Mouse (Mus musculus) kidney, embryonic 15.5 days (tissue): ENCODE measurements around the gene Smo. TPM values are rescaled to one million over a fixed set of nuclear protein-coding genes. Genes with fewer than 3 reads are reported as not detected.

Experiments
- ATAC-seq: fragments of 200-750 bp; cut with Nextera tagmentation; replicated peaks from 2 replicates; pipeline ENCODE4 v1.8.0; 2017; ENCODE audit warnings: moderate TSS enrichment; ENCODE audit not compliant: low FRiP score
- H3K27ac ChIP-seq: fragments of 300-500 bp; sonication (generic); 2 replicates; pipeline ENCODE4 v1.5.1; 2015; ENCODE audit warnings: mild to moderate bottlenecking, inconsistent platforms
- H3K27me3 ChIP-seq: fragments of 300-500 bp; sonication (generic); 2 replicates; pipeline ENCODE4 v1.6.1; 2015; ENCODE audit warnings: inconsistent platforms
- H3K36me3 ChIP-seq: fragments of 300-500 bp; sonication (generic); 2 replicates; pipeline ENCODE4 v1.6.1; 2015; ENCODE audit warnings: inconsistent platforms
- H3K4me1 ChIP-seq: fragments of 300-500 bp; sonication (generic); 2 replicates; pipeline ENCODE4 v1.6.1; 2015; ENCODE audit warnings: inconsistent platforms
- H3K4me2 ChIP-seq: fragments of 300-500 bp; sonication (generic); 2 replicates; pipeline ENCODE4 v1.6.1; 2015; ENCODE audit warnings: moderate library complexity, mild to moderate bottlenecking, inconsistent platforms
- H3K4me3 ChIP-seq: fragments of 300-500 bp; sonication (generic); replicated peaks from 2 replicates; pipeline ENCODE4 v1.5.1; 2015; ENCODE audit warnings: mild to moderate bottlenecking, inconsistent platforms
- H3K9ac ChIP-seq: fragments of 300-500 bp; sonication (generic); 2 replicates; pipeline ENCODE4 v1.6.1; 2015; ENCODE audit warnings: mild to moderate bottlenecking, inconsistent platforms
- H3K9me3 ChIP-seq: fragments of 300-500 bp; sonication (generic); replicated peaks from 2 replicates; pipeline ENCODE4 v1.6.1; 2016; ENCODE audit warnings: inconsistent platforms
- WGBS: fragments of 180-500 bp; shearing (Covaris S2); methylation state at CpG from one replicate; pipeline ENCODE4 v1.1.7; 2015; ENCODE audit warnings: mixed read lengths; 5-methylcytosine and 5-hydroxymethylcytosine counted together
- polyA plus RNA-seq: library from polyadenylated mRNA; unstranded; fragments of >200 nt; fragmentation: Nextera tagmentation; extraction: Ambion mirVana; gene quantifications from 2 replicates; pipeline ENCODE4 v1.2.1, GENCODE M21; 2015

The Smo gene
- polyA plus RNA-seq, 1 experiment from 2014 or later = 55.0 TPM

DNA sequence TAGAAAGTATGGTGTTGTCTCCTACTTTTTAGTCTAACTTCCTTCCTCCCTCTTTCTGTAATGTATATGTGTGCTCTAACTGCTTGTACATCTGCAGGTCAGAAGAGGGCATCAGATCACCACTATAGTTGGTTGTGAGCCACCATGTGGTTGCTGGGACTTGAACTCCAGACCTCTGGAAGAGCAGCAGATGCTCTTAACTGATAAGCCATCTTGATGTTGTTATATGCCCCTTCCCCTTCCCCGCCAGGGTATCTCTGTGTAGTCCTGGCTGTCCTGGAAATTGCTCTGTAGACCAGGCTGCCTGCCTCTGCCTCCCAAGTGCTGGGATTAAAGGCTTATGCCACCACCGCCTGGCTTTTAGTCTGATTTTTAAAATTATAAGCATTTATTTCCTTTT lies 31.6 kb downstream of the Smo start:
- no peak for ATAC-seq
- H3K4me3 ChIP-seq = no peak overlapping the region
- H3K9me3 ChIP-seq = no peaks in the 10 kb centered on the region
- 93% methylated on average over 2 of the region's 2 CpGs for WGBS
- no peak overlapping the region for H3K4me2 ChIP-seq
- no peak overlapping the region for H3K27ac ChIP-seq
- H3K4me1 ChIP-seq = peaks cover 11% of the 10 kb centered on the region
- H3K9ac ChIP-seq = no peak overlapping the region
- H3K27me3 ChIP-seq = no peaks in the 10 kb centered on the region
- peaks cover 9% of the 10 kb centered on the region for H3K36me3 ChIP-seq

DNA sequence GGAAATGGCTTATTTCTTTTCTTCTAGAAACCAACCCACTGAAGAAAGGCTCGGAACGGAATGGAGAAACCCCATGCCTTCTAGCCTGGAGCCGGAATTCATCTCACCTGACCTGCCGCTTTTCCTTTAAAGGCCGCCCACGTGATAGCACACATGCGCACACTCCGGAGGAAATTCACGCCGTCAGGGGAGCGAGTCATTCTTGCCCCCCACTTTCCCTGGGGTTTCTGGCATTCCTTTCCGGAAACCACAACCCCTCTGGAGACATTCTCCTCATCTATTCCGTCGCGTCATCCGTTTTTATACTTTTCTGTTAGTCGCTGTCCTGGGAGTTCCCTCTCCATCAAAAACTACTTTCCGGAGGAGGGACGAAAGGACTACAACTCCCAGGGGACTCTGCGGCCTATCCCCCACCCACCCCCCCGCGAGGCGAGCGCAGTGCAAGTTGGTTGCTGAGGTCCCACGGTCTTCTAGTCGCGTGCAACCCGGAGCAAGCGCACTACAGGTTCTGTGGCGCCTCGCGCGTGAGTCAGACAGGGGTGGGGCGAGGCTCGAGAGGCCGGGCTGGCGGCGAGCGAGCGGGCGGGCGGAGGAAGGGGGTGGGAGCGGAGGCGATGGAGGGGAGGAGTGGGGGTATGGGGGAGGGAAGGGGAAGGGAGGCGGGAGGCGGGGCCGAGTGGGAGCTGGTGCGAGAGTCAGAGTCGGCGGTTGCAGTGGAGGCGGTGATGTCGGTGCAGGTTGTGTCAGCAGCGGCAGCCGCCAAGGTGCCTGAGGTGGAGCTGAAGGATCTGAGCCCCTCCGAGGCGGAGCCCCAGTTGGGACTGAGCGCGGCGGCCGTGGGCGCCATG lies 32.7 kb downstream of the Smo start, which contains the start of gene Ahcyl2:
TSS of gene Ahcyl2 (plus strand) at position 199 of the 848 bp plus-strand sequence.
- H3K27ac ChIP-seq = peak within 1 kb of the TSS; percentile 95
- under 1% methylated on average over 55 of the region's 61 CpGs for WGBS
- H3K4me1 ChIP-seq = peaks cover 11% of the 10 kb centered on the region
- ATAC-seq = peak; percentile 98
- H3K9me3 ChIP-seq = no peaks in the 10 kb centered on the region
- H3K9ac ChIP-seq = peak within 1 kb of the TSS; percentile 87
- H3K36me3 ChIP-seq = no peaks in the 10 kb centered on the region
- peak within 1 kb of the TSS; percentile 95 for H3K4me3 ChIP-seq
- H3K27me3 ChIP-seq = no peaks in the 10 kb centered on the region
- peak within 1 kb of the TSS; percentile 78 for H3K4me2 ChIP-seq

DNA sequence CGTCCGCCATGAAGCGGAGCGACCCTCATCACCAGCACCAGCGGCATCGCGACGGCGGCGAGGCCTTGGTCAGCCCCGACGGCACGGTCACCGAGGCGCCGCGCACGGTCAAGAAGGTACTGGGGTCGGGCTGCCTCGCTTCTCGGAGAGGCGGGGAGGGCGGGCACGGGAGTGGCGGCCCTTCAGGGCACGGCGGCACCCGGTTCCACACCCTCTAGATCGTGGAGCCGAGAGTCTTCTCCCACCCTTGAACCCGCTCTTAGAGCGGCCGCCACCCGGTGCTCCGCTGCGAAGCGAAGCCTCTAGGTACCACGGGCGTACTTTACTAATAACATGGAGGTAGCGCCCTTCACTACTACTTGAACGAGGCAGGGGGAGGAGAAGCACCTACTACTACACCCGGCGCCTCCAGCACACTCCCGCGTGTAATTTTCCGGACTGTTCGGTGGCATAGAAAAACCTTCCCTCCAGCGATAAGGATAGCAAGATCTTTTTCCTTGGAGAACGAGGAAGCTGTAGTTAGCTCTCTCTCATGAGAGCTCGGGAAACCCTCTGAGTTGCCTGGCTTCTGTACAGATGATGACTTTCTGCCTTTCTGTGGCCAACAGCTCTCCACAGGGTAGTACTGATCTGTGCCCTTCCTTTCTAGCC lies 33.6 kb downstream of the Smo start:
- Histone ChIP-seq H3K4me3 (peak overlapping the region; percentile 95), H3K36me3 (no peaks in the 10 kb centered on the region), H3K27ac (peak overlapping the region; percentile 95), H3K4me1 (peaks cover 11% of the 10 kb centered on the region), H3K27me3 (no peaks in the 10 kb centered on the region), H3K9me3 (no peaks in the 10 kb centered on the region), H3K9ac (peak overlapping the region; percentile 87), H3K4me2 (peak overlapping the region; percentile 78)
- peak; percentile 63 for ATAC-seq
- 0% methylated on average over 50 of the region's 50 CpGs for WGBS

GRCm38 (mm10) chr6:29770672-29771321 lies 35.5 kb downstream of the Smo start:
- 61% methylated on average over 2 of the region's 2 CpGs for WGBS
- Histone ChIP-seq H3K4me2 (no peak overlapping the region), H3K4me1 (peaks cover 11% of the 10 kb centered on the region), H3K36me3 (no peaks in the 10 kb centered on the region), H3K27ac (no peak overlapping the region), H3K4me3 (no peak overlapping the region), H3K9me3 (no peaks in the 10 kb centered on the region), H3K9ac (no peak overlapping the region), H3K27me3 (no peaks in the 10 kb centered on the region)
- no peak for ATAC-seq

DNA sequence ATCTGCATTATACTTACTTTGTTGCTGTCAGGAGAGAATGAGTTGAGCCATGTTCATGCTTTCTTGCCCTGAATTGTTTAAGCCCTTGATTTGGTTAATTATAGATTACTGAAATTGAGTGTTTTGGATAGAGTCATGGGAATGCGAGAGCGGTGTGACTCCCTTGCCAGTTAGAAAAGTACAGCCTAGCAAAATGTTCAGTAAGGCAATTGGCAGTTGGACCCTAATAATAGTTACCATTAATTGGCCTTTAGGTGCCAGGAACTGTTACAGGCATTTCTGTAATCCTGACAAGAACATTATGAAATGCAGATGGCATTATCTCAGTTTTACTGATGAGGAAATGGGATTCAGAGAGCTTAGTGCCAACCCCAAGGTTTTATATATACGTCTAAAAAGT lies 36.9 kb downstream of the Smo start:
- no peaks in the 10 kb centered on the region for H3K27me3 ChIP-seq
- 98% methylated on average over 3 of the region's 3 CpGs for WGBS
- H3K4me1 ChIP-seq = peaks cover 13% of the 10 kb centered on the region
- H3K9me3 ChIP-seq = no peaks in the 10 kb centered on the region
- ATAC-seq = no peak
- no peaks in the 10 kb centered on the region for H3K36me3 ChIP-seq
- H3K27ac ChIP-seq = no peak overlapping the region
- no peak overlapping the region for H3K4me3 ChIP-seq
- no peak overlapping the region for H3K4me2 ChIP-seq
- H3K9ac ChIP-seq = no peak overlapping the region

DNA sequence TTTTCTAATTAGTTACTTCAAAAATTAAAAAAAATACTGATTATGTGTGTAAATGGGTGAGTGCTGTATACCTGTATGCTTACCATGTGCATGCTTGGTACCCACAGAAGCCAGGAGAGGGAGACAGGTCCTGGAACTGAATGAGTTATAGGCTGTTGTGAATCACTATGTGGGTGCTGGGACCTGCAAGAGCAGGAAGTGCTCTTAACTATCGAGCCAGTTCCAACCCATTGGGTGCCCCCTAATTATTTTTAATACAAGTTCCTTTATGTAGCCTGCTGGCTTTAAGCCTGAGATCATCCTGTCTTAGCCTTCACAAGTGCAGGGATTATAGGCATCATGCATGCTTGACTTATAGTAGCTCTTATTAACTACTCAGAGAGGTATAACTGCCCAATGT lies 38.9 kb downstream of the Smo start:
- H3K36me3 ChIP-seq = no peaks in the 10 kb centered on the region
- whole genome bisulfite sequencing = 72% methylated on average over 1 of the region's 1 CpGs

GRCm38 (mm10) chr6:29775609-29776008 lies 40.3 kb downstream of the Smo start:
- H3K9ac ChIP-seq = no peak overlapping the region

More for the DNA sequence above, 38.9 kb downstream of the Smo start:
- Histone ChIP-seq H3K4me1 (peaks cover 10% of the 10 kb centered on the region), H3K9me3 (no peaks in the 10 kb centered on the region), H3K9ac (no peak overlapping the region), H3K4me2 (no peak overlapping the region), H3K27me3 (no peaks in the 10 kb centered on the region), H3K4me3 (no peak overlapping the region), H3K27ac (no peak overlapping the region)
- ATAC-seq = no peak

GRCm38 (mm10) chr6:29776542-29777237 lies 41.4 kb downstream of the Smo start:
- Histone ChIP-seq H3K9ac (no peak overlapping the region), H3K27ac (no peak overlapping the region), H3K4me2 (no peak overlapping the region), H3K27me3 (no peaks in the 10 kb centered on the region), H3K4me3 (no peak overlapping the region), H3K4me1 (0 out of 2 replicates have a peak, but pooled peaks cover 3% of the 10 kb centered on the region), H3K36me3 (no peaks in the 10 kb centered on the region), H3K9me3 (no peaks in the 10 kb centered on the region)
- ATAC-seq = no peak
- WGBS = 90% methylated on average over 4 of the region's 4 CpGs

More at GRCm38 (mm10) chr6:29775609-29776008, 40.3 kb downstream of the Smo start:
- no peak for ATAC-seq
- no peaks in the 10 kb centered on the region for H3K27me3 ChIP-seq
- no peak overlapping the region for H3K27ac ChIP-seq
- no peaks in the 10 kb centered on the region for H3K9me3 ChIP-seq
- 0 out of 2 replicates have a peak, but pooled peaks cover 3% of the 10 kb centered on the region for H3K4me1 ChIP-seq
- no peak overlapping the region for H3K4me3 ChIP-seq
- no peak overlapping the region for H3K4me2 ChIP-seq
- WGBS = 86% methylated on average over 1 of the region's 1 CpGs
- H3K36me3 ChIP-seq = no peaks in the 10 kb centered on the region

DNA sequence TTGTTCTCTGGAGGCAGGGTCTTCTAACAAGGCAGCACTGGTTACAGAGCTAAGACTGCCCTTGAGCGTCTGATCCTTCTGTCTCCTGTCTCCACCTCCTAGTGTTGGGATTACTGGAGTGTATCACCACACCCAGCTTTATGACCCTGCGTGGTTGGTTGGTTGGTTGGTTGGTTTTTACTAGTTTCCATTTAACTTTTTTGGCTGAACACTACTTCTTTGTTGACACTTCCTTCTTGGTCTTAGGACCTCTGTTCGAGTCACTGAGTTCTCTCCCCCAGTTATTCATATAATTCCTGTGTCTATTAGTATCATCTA lies 41.9 kb downstream of the Smo start:
- no peak overlapping the region for H3K27ac ChIP-seq
- no peak overlapping the region for H3K9ac ChIP-seq
- H3K36me3 ChIP-seq = no peaks in the 10 kb centered on the region
- ATAC-seq = no peak
- 0 out of 2 replicates have a peak, but pooled peaks cover 3% of the 10 kb centered on the region for H3K4me1 ChIP-seq
- H3K27me3 ChIP-seq = no peaks in the 10 kb centered on the region
- no peaks in the 10 kb centered on the region for H3K9me3 ChIP-seq
- H3K4me2 ChIP-seq = no peak overlapping the region
- H3K4me3 ChIP-seq = no peak overlapping the region
- 61% methylated on average over 3 of the region's 3 CpGs for WGBS

GRCm38 (mm10) chr6:29780082-29780481 lies 44.8 kb downstream of the Smo start:
- 0 out of 2 replicates have a peak, but pooled peaks cover 3% of the 10 kb centered on the region for H3K4me1 ChIP-seq
- H3K4me3 ChIP-seq = no peak overlapping the region
- H3K27me3 ChIP-seq = no peaks in the 10 kb centered on the region
- H3K9me3 ChIP-seq = no peaks in the 10 kb centered on the region
- no peak overlapping the region for H3K27ac ChIP-seq
- no peaks in the 10 kb centered on the region for H3K36me3 ChIP-seq
- ATAC-seq = no peak
- H3K9ac ChIP-seq = no peak overlapping the region
- no peak overlapping the region for H3K4me2 ChIP-seq

- Histone ChIP-seq H3K9me3 (no peaks in the 10 kb centered on the region), H3K4me1 (0 out of 2 replicates have a peak, but pooled peaks cover 3% of the 10 kb centered on the region), H3K9ac (no peak overlapping the region), H3K4me2 (no peak overlapping the region), H3K27me3 (no peaks in the 10 kb centered on the region), H3K36me3 (no peaks in the 10 kb centered on the region), H3K27ac (no peak overlapping the region), H3K4me3 (no peak overlapping the region)
- 95% methylated on average over 2 of the region's 2 CpGs for WGBS
- no peak for ATAC-seq
Measured at GRCm38 (mm10) chr6:29780571-29780970, 45.3 kb downstream of the Smo start.
